Mouse (Mus musculus) c-Kit-positive CD71-positive TER-119-positive erythroid progenitor cells, embryonic 14.5 days (primary cell): ENCODE data around the gene Atp8a2.

Source experiments
- DNase-seq: peaks from one replicate; pipeline ENCODE4 v3.0.0-alpha.2; 2013; ENCODE audit warnings: low spot score

Atp8a2 gene

GRCm38 (mm10) chr14:59903484-59904130, 293.4 kb downstream of the Atp8a2 start:
- no peak for DNase-seq

GRCm38 (mm10) chr14:59893971-59894370, 303.0 kb downstream of the Atp8a2 start:
- DNase-seq, result no peak

- no peak for DNase-seq
Observed at GRCm38 (mm10) chr14:59892084-59892483, 304.9 kb downstream of the Atp8a2 start.

GRCm38 (mm10) chr14:59891491-59891890, 305.5 kb downstream of the Atp8a2 start:
- DNase-seq, result no peak

- DNase-seq, result no peak
Observed at GRCm38 (mm10) chr14:59890818-59891217, 306.2 kb downstream of the Atp8a2 start.

GRCm38 (mm10) chr14:59890107-59890506, 306.9 kb downstream of the Atp8a2 start:
- no peak for DNase-seq

GRCm38 (mm10) chr14:59888446-59888845, 308.5 kb downstream of the Atp8a2 start:
- no peak for DNase-seq

GRCm38 (mm10) chr14:59888046-59888445, 308.9 kb downstream of the Atp8a2 start:
- no peak for DNase-seq

- no peak for DNase-seq
Observed at GRCm38 (mm10) chr14:59887061-59887861, 309.7 kb downstream of the Atp8a2 start.

GRCm38 (mm10) chr14:59883517-59884069, 313.4 kb downstream of the Atp8a2 start:
- no peak for DNase-seq

GRCm38 (mm10) chr14:59880829-59881228, 316.1 kb downstream of the Atp8a2 start:
- DNase-seq, result no peak

- DNase-seq, result no peak
Observed at GRCm38 (mm10) chr14:59878248-59878647, 318.7 kb downstream of the Atp8a2 start.

- no peak for DNase-seq
Observed at GRCm38 (mm10) chr14:59876525-59876924, 320.5 kb downstream of the Atp8a2 start.

GRCm38 (mm10) chr14:59868369-59868768, 328.6 kb downstream of the Atp8a2 start:
- DNase-seq, result no peak

- no peak for DNase-seq
Observed at GRCm38 (mm10) chr14:59867749-59868148, 329.2 kb downstream of the Atp8a2 start.

GRCm38 (mm10) chr14:59866001-59866400, 331.0 kb downstream of the Atp8a2 start:
- DNase-seq, result no peak

GRCm38 (mm10) chr14:59862351-59862750, 334.6 kb downstream of the Atp8a2 start:
- DNase-seq, result no peak

- DNase-seq, result no peak
Observed at GRCm38 (mm10) chr14:59859830-59860229, 337.1 kb downstream of the Atp8a2 start.

GRCm38 (mm10) chr14:59858501-59859225, 338.3 kb downstream of the Atp8a2 start:
- DNase-seq, result no peak

GRCm38 (mm10) chr14:59853139-59853538, 343.8 kb downstream of the Atp8a2 start:
- DNase-seq, result no peak

GRCm38 (mm10) chr14:59846609-59847375, 350.2 kb downstream of the Atp8a2 start:
- no peak for DNase-seq
